Mouse (Mus musculus): ENCODE measurements around the gene Adam10.

The Adam10 gene

DNA sequence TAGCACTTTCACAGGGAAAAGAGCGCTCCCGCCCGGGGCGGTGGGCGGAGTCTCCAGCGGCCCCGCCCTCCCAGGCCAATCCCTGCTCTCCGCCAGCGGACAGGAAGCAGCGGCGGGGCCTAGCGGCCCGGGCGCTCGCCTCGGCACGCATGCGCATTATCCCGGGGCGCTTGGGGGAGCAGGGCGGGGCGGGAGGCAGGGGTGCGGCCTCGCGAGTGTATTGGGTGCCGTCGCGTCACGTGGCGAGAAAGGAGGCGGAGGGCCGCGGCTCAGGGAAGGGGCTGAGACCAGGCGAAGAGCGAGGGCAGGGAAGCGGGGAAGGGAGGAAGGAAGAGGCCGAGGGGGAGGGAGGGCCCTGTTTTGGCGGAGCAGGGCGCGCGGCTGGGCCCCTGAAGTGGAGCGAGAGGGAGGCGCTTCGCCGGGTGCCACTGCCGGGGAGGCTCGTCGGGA lies at the start of gene Adam10:
Gene Adam10 (plus strand): TSS at position 316 of the 450 bp plus-strand sequence.
- DNase-seq (ENCODE audit: low read depth, low spot score): peak; percentile 100

GRCm38 (mm10) chr9:70629711-70630110 lies 49.1 kb upstream of the Adam10 start:
- DNase-seq (ENCODE audit: low read depth, low spot score): peak; percentile 4

- peak; percentile 8 for DNase-seq (ENCODE audit: low read depth, low spot score)
Observed at GRCm38 (mm10) chr9:70631665-70632064, 47.1 kb upstream of the Adam10 start.

GRCm38 (mm10) chr9:70636748-70637147 lies 42.0 kb upstream of the Adam10 start:
- DNase-seq (ENCODE audit: low read depth, low spot score): no peak

DNA sequence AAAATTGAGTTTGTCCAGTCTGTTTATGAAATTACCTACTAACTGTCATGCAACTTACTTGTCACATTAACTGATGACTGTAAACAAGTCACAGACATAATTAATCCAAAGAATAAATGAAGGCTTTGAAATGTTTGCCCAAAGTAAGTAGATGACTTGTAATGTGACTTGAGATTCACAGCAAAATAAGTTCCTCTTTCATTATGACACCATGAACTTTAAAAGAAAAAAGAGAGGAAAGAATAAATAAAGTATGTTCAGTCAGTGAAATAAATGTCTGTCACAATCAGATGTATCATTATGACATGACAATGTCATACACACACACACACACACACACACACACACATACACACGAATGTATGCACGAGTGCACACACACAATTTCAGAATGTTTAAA lies 28.5 kb upstream of the Adam10 start:
- no peak for DNase-seq (ENCODE audit: low read depth, low spot score)

- no peak for DNase-seq (ENCODE audit: low read depth, low spot score)
Observed at GRCm38 (mm10) chr9:70650994-70651393, 27.8 kb upstream of the Adam10 start.

DNA sequence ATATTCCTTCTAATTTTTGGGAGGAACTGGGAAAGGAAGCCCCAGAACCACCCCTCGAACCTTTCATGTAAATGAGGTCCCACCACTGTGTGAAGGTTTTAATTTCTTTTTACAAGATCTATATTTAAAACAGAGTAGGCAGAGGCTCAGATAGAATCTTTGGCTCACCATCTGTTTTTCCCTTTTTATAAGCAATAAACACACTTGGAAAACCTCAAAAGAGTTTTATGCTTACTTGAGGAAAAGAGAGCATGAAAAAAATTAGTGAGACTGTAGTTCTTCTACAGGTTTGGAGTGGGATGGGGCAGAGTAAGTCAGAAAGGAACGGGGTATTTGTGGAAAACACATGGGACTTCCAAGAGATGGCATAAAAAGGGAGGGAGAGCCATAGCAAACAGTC lies 26.6 kb upstream of the Adam10 start:
- no peak for DNase-seq (ENCODE audit: low read depth, low spot score)

- DNase-seq (ENCODE audit: low read depth, low spot score): no peak
Observed at GRCm38 (mm10) chr9:70653875-70654274, 24.9 kb upstream of the Adam10 start.

DNA sequence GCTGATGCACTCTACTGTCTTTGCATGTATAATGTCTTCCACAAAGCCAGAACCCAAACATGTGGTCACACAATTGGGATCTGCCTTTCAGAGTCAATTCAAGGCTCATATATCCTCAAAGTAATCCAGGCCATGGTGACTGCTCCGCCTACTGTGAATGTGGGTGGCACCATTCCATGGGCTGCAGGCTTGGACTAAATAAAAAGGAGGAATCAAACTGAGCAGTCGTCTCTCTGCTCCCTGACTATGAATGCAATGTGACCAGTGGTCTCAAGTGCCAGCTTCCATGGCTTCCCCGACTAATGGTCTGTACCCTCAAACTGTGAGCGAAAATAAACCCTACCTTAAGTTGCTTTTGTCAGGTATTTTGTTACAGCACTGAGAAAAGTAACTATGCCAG lies 24.3 kb upstream of the Adam10 start:
- no peak for DNase-seq (ENCODE audit: low read depth, low spot score)

- DNase-seq (ENCODE audit: low read depth, low spot score): no peak
Observed at GRCm38 (mm10) chr9:70655764-70656129, 23.1 kb upstream of the Adam10 start.

GRCm38 (mm10) chr9:70656130-70657007 lies 22.4 kb upstream of the Adam10 start, which contains the start of gene Gm10642:
Gm10642 (plus strand) TSS chr9:70656251.
- DNase-seq (ENCODE audit: low read depth, low spot score): peak; percentile 44

- peak; percentile 98 for DNase-seq (ENCODE audit: low read depth, low spot score)
Observed at GRCm38 (mm10) chr9:70657013-70657967, 21.5 kb upstream of the Adam10 start, which contains the start of gene Mindy2. Mindy2 (minus strand) TSS chr9:70657174.

DNA sequence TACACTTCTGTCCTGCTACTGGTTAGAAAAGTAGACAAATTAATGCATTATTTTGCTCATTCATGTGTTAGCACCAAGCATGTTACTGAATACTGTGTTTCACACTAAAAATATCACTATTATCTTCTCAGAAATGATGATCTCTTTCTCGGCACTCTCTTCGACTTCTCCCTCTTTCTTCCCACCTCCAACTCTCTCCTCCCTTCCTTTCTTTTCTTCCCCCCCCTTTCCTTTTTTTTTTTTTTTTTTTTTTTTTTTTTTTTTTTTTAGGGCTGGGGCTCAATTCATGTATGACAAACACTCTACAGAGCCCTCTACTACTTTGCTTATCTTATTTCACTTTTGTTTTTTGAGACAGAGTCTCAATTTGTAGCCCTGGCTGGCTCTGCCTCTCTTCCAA lies 20.5 kb upstream of the Adam10 start:
- no peak for DNase-seq (ENCODE audit: low read depth, low spot score)

DNA sequence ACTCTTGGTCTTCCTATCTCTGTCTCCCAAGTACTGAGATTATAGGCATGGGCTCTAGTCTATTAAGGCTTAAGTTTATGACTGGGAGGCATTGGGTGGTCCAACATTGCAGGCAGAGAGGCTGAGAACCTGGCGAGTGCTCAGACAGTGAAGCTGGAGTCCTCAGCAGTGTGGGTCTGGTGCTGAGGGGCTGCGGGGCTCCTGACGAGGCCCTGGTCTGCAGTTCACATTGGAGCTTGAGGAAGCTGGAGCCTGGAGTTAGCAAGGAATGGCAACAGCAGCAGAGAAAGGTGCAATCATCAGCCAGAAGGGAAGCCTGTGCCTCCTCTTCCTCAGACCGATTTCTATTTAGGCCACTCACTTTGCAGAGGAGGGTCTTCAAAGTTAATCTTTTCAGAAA lies 13.9 kb upstream of the Adam10 start:
- DNase-seq (ENCODE audit: low read depth, low spot score): no peak

- peak; percentile 38 for DNase-seq (ENCODE audit: low read depth, low spot score)
Observed at GRCm38 (mm10) chr9:70665372-70666145, 13.2 kb upstream of the Adam10 start.

DNA sequence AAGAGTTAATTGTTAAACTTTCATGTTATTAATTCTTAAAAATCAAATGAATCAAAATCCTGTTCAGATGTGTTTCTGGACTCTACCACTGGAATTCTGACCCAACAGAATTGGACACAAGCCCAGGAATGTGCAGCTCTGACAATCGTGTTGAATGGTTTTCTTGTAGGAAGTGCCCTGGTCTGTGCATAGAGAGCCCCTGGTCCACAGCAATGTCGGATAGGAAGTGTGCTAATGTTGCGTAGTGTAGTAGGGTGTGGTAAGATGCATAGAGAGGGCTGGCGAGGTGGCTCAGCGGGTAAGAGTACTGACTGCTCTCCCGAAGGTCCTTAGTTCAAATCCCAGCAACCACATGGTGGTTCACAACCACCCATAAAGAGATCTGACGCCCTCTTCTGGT lies 12.0 kb upstream of the Adam10 start:
- DNase-seq (ENCODE audit: low read depth, low spot score): no peak

DNA sequence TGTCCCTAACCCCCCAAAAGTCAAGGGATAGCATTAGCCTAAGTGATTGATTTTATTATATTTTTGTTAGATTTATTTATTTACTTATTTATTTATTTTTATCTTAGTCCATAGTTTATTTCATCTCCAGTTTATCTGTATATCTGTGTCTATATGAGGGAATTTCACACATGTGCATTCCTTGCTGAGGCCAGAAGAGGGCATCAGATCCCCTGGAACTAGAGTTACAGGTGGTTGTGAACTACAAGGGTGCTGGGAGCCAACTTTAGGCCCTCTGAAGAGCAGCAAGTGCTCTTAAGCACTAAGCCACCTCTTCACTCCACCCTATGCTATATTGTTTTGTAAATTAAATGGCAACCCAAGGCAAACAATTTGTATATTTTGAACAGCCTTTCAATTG lies 10.7 kb upstream of the Adam10 start:
- DNase-seq (ENCODE audit: low read depth, low spot score): peak; percentile 35

DNA sequence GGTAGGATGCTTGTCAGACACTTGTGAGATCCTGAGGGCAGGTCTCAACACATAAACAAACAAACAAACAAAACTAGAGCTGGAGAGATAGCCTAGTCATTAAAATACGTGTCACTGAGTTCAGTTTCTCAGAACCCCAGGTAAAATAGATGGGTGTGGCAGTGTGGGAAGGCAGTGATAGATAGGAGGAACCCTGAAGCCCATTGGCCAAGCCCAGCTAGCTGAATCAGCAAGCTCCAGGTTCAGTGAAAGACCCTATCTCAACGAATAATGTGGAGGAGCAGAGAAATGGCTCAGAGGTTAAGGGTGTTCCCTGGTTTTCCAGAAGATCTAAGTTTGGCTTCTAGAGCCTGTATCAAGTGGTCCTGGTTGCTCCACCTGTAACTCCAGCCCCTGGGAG lies 9.6 kb upstream of the Adam10 start:
- no peak for DNase-seq (ENCODE audit: low read depth, low spot score)

DNA sequence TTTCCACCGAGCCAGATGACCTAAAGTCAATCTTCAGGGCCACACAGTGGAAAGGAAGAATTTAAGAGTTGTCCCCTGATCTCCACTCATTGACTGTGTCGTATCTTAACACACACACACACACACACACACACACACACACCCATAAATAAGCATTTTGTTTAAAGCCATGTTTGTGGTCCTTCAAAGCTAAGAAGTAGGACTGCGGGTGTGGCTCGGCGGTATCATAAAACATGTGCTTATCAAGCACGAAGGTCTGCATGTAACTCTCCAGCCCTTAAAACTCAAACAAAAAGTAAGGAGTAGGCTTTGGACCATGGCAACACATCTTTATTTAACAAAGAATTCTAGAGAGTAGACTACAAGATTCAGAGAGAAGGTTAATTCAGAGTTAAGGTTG lies 8.4 kb upstream of the Adam10 start:
- DNase-seq (ENCODE audit: low read depth, low spot score): no peak

GRCm38 (mm10) chr9:70671278-70671677 lies 7.5 kb upstream of the Adam10 start:
- DNase-seq (ENCODE audit: low read depth, low spot score): no peak

- DNase-seq (ENCODE audit: low read depth, low spot score): no peak
Observed at GRCm38 (mm10) chr9:70671772-70672579, 6.8 kb upstream of the Adam10 start.

Data from ZHBTc4 (cell line).